Mouse (Mus musculus) 3T3-L1 (cell line): ENCODE data around the gene Batf2.
"Not testable (repeated sequence)": the region's sequence is repeated elsewhere in the genome, so short reads cannot be mapped to it uniquely, and the experiment has no call there.

Source experiments
- DNase-seq: peaks from one replicate; pipeline ENCODE4 v3.0.0-alpha.2; 2015; ENCODE audit warnings: low read depth, low spot score

Gene Batf2

GRCm38 (mm10) chr19:6132171-6132827, 8.5 kb upstream of the Batf2 start:
- no peak for DNase-seq

- not testable (repeated sequence) for DNase-seq
These were observed 7.6 kb upstream of the Batf2 start for GRCm38 (mm10) chr19:6133197-6133596.

- peak; percentile 97 for DNase-seq
These were observed 4.4 kb upstream of the Batf2 start for GRCm38 (mm10) chr19:6136397-6136796.

GRCm38 (mm10) chr19:6139701-6140100, 1.1 kb upstream of the Batf2 start:
- DNase-seq, result no peak

- DNase-seq, result no peak
These were observed 457 bp upstream of the Batf2 start for GRCm38 (mm10) chr19:6140374-6140677.

GRCm38 (mm10) chr19:6141394-6141749, 589 bp downstream of the Batf2 start, which contains the start of gene Arl2:
TSS of gene Arl2 (minus strand) at chr19:6141548.
- peak; percentile 98 for DNase-seq

GRCm38 (mm10) chr19:6144842-6145241, 4.1 kb downstream of the Batf2 start:
- no peak for DNase-seq

GRCm38 (mm10) chr19:6155174-6155573, 14.4 kb downstream of the Batf2 start:
- DNase-seq, result no peak

- DNase-seq, result peak; percentile 17
These were observed 15.6 kb downstream of the Batf2 start for GRCm38 (mm10) chr19:6156372-6156771.

- DNase-seq, result no peak
These were observed 16.4 kb downstream of the Batf2 start for GRCm38 (mm10) chr19:6157220-6157619.

GRCm38 (mm10) chr19:6163872-6164547, 23.2 kb downstream of the Batf2 start:
- DNase-seq, result no peak

GRCm38 (mm10) chr19:6166750-6167149, 26.0 kb downstream of the Batf2 start:
- DNase-seq, result no peak

GRCm38 (mm10) chr19:6171215-6171614, 30.4 kb downstream of the Batf2 start:
- no peak for DNase-seq

- no peak for DNase-seq
These were observed 34.0 kb downstream of the Batf2 start for GRCm38 (mm10) chr19:6174771-6175170.

- DNase-seq, result no peak
These were observed 38.0 kb downstream of the Batf2 start for GRCm38 (mm10) chr19:6178775-6179174.

GRCm38 (mm10) chr19:6181629-6182028, 40.8 kb downstream of the Batf2 start:
- DNase-seq, result peak; percentile 19

GRCm38 (mm10) chr19:6182534-6182933, 41.8 kb downstream of the Batf2 start:
- DNase-seq, result no peak

GRCm38 (mm10) chr19:6184131-6184530, 43.3 kb downstream of the Batf2 start, which contains the start of gene Majin:
TSS of gene Majin (plus strand) at chr19:6184388.
- no peak for DNase-seq

- no peak for DNase-seq
These were observed 63.5 kb downstream of the Batf2 start for GRCm38 (mm10) chr19:6204265-6204664.

- no peak for DNase-seq
These were observed 65.9 kb downstream of the Batf2 start for GRCm38 (mm10) chr19:6206716-6207115.

GRCm38 (mm10) chr19:6216046-6216705, 75.4 kb downstream of the Batf2 start:
- no peak for DNase-seq

GRCm38 (mm10) chr19:6218606-6219005, 77.8 kb downstream of the Batf2 start:
- no peak for DNase-seq
